Mouse (Mus musculus): Measurements from ENCODE around the gene LTO1. TPM values are rescaled to one million over a fixed set of nuclear protein-coding genes. Genes with fewer than 3 reads are reported as not detected.
A peak's percentile ranks its signal among the peaks of the same experiment; 100 is the strongest.
"Not testable (repeated sequence)": the region's sequence is repeated elsewhere in the genome, so short reads cannot be mapped to it uniquely, and the experiment has no call there.

The LTO1 gene
- polyA plus RNA-seq, 1 experiment from 2014 or later, result 23.7 TPM

GRCm38 (mm10) chr7:144898506-144898905 lies 16.4 kb upstream of the LTO1 start:
- H3K4me2 ChIP-seq (ENCODE audit: low read depth, low read length), result no peak overlapping the region
- no peaks in the 10 kb centered on the region for H3K36me3 ChIP-seq (ENCODE audit: control insufficient read depth, insufficient read depth)

GRCm38 (mm10) chr7:144905514-144905913 lies 9.4 kb upstream of the LTO1 start:
- not testable (repeated sequence) for ATAC-seq (replicated peaks; ENCODE audit: extremely low read depth, insufficient read depth, low FRiP score); H3K9me3 ChIP-seq (replicated peaks; ENCODE audit: control insufficient read depth, low read length); H3K36me3 ChIP-seq (ENCODE audit: control insufficient read depth, insufficient read depth); H3K27ac ChIP-seq (ENCODE audit: low read length); H3K4me3 ChIP-seq (ENCODE audit: low read length); H3K27me3 ChIP-seq (ENCODE audit: control insufficient read depth, insufficient read depth, low read length); H3K4me1 ChIP-seq (ENCODE audit: control insufficient read depth, insufficient read depth, low read length); H3K9ac ChIP-seq (ENCODE audit: low read length); H3K4me2 ChIP-seq (ENCODE audit: low read depth, low read length)
- WGBS, result 83% methylated on average over 3 of the region's 3 CpGs

More at GRCm38 (mm10) chr7:144898506-144898905, 16.4 kb upstream of the LTO1 start:
- H3K4me3 ChIP-seq (ENCODE audit: low read length), result no peak overlapping the region
- H3K9ac ChIP-seq (ENCODE audit: low read length), result no peak overlapping the region
- no peak overlapping the region for H3K27ac ChIP-seq (ENCODE audit: low read length)
- peaks cover 61% of the 10 kb centered on the region for H3K27me3 ChIP-seq (ENCODE audit: control insufficient read depth, insufficient read depth, low read length)
- WGBS, result 59% methylated on average over 6 of the region's 6 CpGs
- H3K4me1 ChIP-seq (ENCODE audit: control insufficient read depth, insufficient read depth, low read length), result peaks cover 23% of the 10 kb centered on the region
- no peaks in the 10 kb centered on the region for H3K9me3 ChIP-seq (replicated peaks; ENCODE audit: control insufficient read depth, low read length)
- ATAC-seq (replicated peaks; ENCODE audit: extremely low read depth, insufficient read depth, low FRiP score), result no peak

- Histone ChIP-seq H3K36me3 (ENCODE audit: control insufficient read depth, insufficient read depth) (no peaks in the 10 kb centered on the region), H3K4me3 (ENCODE audit: low read length) (no peak overlapping the region), H3K9me3 (replicated peaks; ENCODE audit: control insufficient read depth, low read length) (peaks cover 4% of the 10 kb centered on the region), H3K27me3 (ENCODE audit: control insufficient read depth, insufficient read depth, low read length) (no peaks in the 10 kb centered on the region), H3K4me1 (ENCODE audit: control insufficient read depth, insufficient read depth, low read length) (no peaks in the 10 kb centered on the region), H3K4me2 (ENCODE audit: low read depth, low read length) (peak overlapping the region; percentile 42), H3K27ac (ENCODE audit: low read length) (no peak overlapping the region), H3K9ac (ENCODE audit: low read length) (no peak overlapping the region)
- ATAC-seq (replicated peaks; ENCODE audit: extremely low read depth, insufficient read depth, low FRiP score), result no peak; the same call in 1 of the 2 replicates
- 10% methylated on average over 28 of the region's 28 CpGs for WGBS
These were observed 8.0 kb upstream of the LTO1 start for GRCm38 (mm10) chr7:144906708-144907397.

- no peaks in the 10 kb centered on the region for H3K4me1 ChIP-seq (ENCODE audit: control insufficient read depth, insufficient read depth, low read length)
- H3K9me3 ChIP-seq (replicated peaks; ENCODE audit: control insufficient read depth, low read length), result peaks cover 4% of the 10 kb centered on the region
- no peak overlapping the region for H3K4me2 ChIP-seq (ENCODE audit: low read depth, low read length)
- no peaks in the 10 kb centered on the region for H3K27me3 ChIP-seq (ENCODE audit: control insufficient read depth, insufficient read depth, low read length)
- H3K36me3 ChIP-seq (ENCODE audit: control insufficient read depth, insufficient read depth), result no peaks in the 10 kb centered on the region
- 12% methylated on average over 8 of the region's 8 CpGs for WGBS
- H3K9ac ChIP-seq (ENCODE audit: low read length), result no peak overlapping the region
- ATAC-seq (replicated peaks; ENCODE audit: extremely low read depth, insufficient read depth, low FRiP score), result no peak
- no peak overlapping the region for H3K27ac ChIP-seq (ENCODE audit: low read length)
- no peak overlapping the region for H3K4me3 ChIP-seq (ENCODE audit: low read length)
These were observed 7.1 kb upstream of the LTO1 start for GRCm38 (mm10) chr7:144907793-144908192.

- Histone ChIP-seq H3K4me3 (ENCODE audit: low read length) (no peak overlapping the region), H3K27me3 (ENCODE audit: control insufficient read depth, insufficient read depth, low read length) (no peaks in the 10 kb centered on the region), H3K27ac (ENCODE audit: low read length) (no peak overlapping the region), H3K9ac (ENCODE audit: low read length) (no peak overlapping the region), H3K9me3 (replicated peaks; ENCODE audit: control insufficient read depth, low read length) (peaks cover 4% of the 10 kb centered on the region), H3K4me2 (ENCODE audit: low read depth, low read length) (no peak overlapping the region), H3K4me1 (ENCODE audit: control insufficient read depth, insufficient read depth, low read length) (no peaks in the 10 kb centered on the region), H3K36me3 (ENCODE audit: control insufficient read depth, insufficient read depth) (no peaks in the 10 kb centered on the region)
- WGBS, result 36% methylated on average over 7 of the region's 7 CpGs
- no peak for ATAC-seq (replicated peaks; ENCODE audit: extremely low read depth, insufficient read depth, low FRiP score)
These were observed 6.2 kb upstream of the LTO1 start for GRCm38 (mm10) chr7:144908705-144909104.

GRCm38 (mm10) chr7:144911121-144911520 lies 3.8 kb upstream of the LTO1 start:
- H3K36me3 ChIP-seq (ENCODE audit: control insufficient read depth, insufficient read depth), result no peaks in the 10 kb centered on the region
- H3K27me3 ChIP-seq (ENCODE audit: control insufficient read depth, insufficient read depth, low read length), result no peaks in the 10 kb centered on the region
- 78% methylated on average over 1 of the region's 1 CpGs for WGBS
- no peak for ATAC-seq (replicated peaks; ENCODE audit: extremely low read depth, insufficient read depth, low FRiP score)
- H3K4me2 ChIP-seq (ENCODE audit: low read depth, low read length), result no peak overlapping the region
- H3K27ac ChIP-seq (ENCODE audit: low read length), result no peak overlapping the region
- H3K4me1 ChIP-seq (ENCODE audit: control insufficient read depth, insufficient read depth, low read length), result peaks cover 6% of the 10 kb centered on the region
- H3K9me3 ChIP-seq (replicated peaks; ENCODE audit: control insufficient read depth, low read length), result no peaks in the 10 kb centered on the region
- H3K9ac ChIP-seq (ENCODE audit: low read length), result no peak overlapping the region
- no peak overlapping the region for H3K4me3 ChIP-seq (ENCODE audit: low read length)

- H3K4me3 ChIP-seq (ENCODE audit: low read length), result no peak overlapping the region
- H3K9ac ChIP-seq (ENCODE audit: low read length), result no peak overlapping the region
- no peak overlapping the region for H3K27ac ChIP-seq (ENCODE audit: low read length)
- ATAC-seq (replicated peaks; ENCODE audit: extremely low read depth, insufficient read depth, low FRiP score), result no peak
- H3K9me3 ChIP-seq (replicated peaks; ENCODE audit: control insufficient read depth, low read length), result no peaks in the 10 kb centered on the region
- no peak overlapping the region for H3K4me2 ChIP-seq (ENCODE audit: low read depth, low read length)
- WGBS, result 79% methylated on average over 4 of the region's 4 CpGs
- H3K36me3 ChIP-seq (ENCODE audit: control insufficient read depth, insufficient read depth), result no peaks in the 10 kb centered on the region
- H3K4me1 ChIP-seq (ENCODE audit: control insufficient read depth, insufficient read depth, low read length), result peaks cover 7% of the 10 kb centered on the region
- H3K27me3 ChIP-seq (ENCODE audit: control insufficient read depth, insufficient read depth, low read length), result no peaks in the 10 kb centered on the region
These were observed 2.0 kb upstream of the LTO1 start for GRCm38 (mm10) chr7:144912897-144913296.

- peak overlapping the region; percentile 83 for H3K9ac ChIP-seq (ENCODE audit: low read length)
- peaks cover 7% of the 10 kb centered on the region for H3K4me1 ChIP-seq (ENCODE audit: control insufficient read depth, insufficient read depth, low read length)
- no peaks in the 10 kb centered on the region for H3K27me3 ChIP-seq (ENCODE audit: control insufficient read depth, insufficient read depth, low read length)
- H3K4me3 ChIP-seq (ENCODE audit: low read length), result peak overlapping the region; percentile 83
- WGBS, result 5% methylated on average over 17 of the region's 17 CpGs
- H3K36me3 ChIP-seq (ENCODE audit: control insufficient read depth, insufficient read depth), result no peaks in the 10 kb centered on the region; the same call in none of the 2 replicates
- H3K4me2 ChIP-seq (ENCODE audit: low read depth, low read length), result peak overlapping the region; percentile 86
- peak; percentile 88 for ATAC-seq (replicated peaks; ENCODE audit: extremely low read depth, insufficient read depth, low FRiP score)
- no peaks in the 10 kb centered on the region for H3K9me3 ChIP-seq (replicated peaks; ENCODE audit: control insufficient read depth, low read length)
- peak overlapping the region; percentile 53 for H3K27ac ChIP-seq (ENCODE audit: low read length)
These were observed 478 bp upstream of the LTO1 start for GRCm38 (mm10) chr7:144914296-144914947.

- peaks cover 7% of the 10 kb centered on the region for H3K4me1 ChIP-seq (ENCODE audit: control insufficient read depth, insufficient read depth, low read length)
- no peak for ATAC-seq (replicated peaks; ENCODE audit: extremely low read depth, insufficient read depth, low FRiP score)
- no peaks in the 10 kb centered on the region for H3K27me3 ChIP-seq (ENCODE audit: control insufficient read depth, insufficient read depth, low read length)
- WGBS, result 80% methylated on average over 1 of the region's 1 CpGs
- peaks cover 14% of the 10 kb centered on the region for H3K36me3 ChIP-seq (ENCODE audit: control insufficient read depth, insufficient read depth)
- H3K9me3 ChIP-seq (replicated peaks; ENCODE audit: control insufficient read depth, low read length), result no peaks in the 10 kb centered on the region
- no peak overlapping the region for H3K4me3 ChIP-seq (ENCODE audit: low read length)
- no peak overlapping the region for H3K9ac ChIP-seq (ENCODE audit: low read length)
- H3K27ac ChIP-seq (ENCODE audit: low read length), result no peak overlapping the region
- H3K4me2 ChIP-seq (ENCODE audit: low read depth, low read length), result no peak overlapping the region
These were observed 3.9 kb downstream of the LTO1 start for GRCm38 (mm10) chr7:144918823-144919222.

Measured in heart, embryonic 16.5 days (tissue).